Mouse (Mus musculus): ENCODE results near the gene Gstp2. TPM values are rescaled to one million over a fixed set of nuclear protein-coding genes. Genes with fewer than 3 reads are reported as not detected.
A peak's percentile ranks its signal among the peaks of the same experiment; 100 is the strongest.

Gene Gstp2
- polyA plus RNA-seq (2012; rRNA removed), result 47.4 and 87.8 TPM in 2 replicates

GRCm38 (mm10) chr19:4045966-4046865, at the start of gene Gstp2:
Gene Gstp2, minus strand, starts transcription at chr19:4046023.
- DNase-seq, result peak; percentile 79
- Histone ChIP-seq H3K4me3 (replicated peaks; ENCODE audit: extremely low read depth, low read depth, low read length) (no peak within 1 kb of the TSS), H3K4me1 (ENCODE audit: control insufficient read depth, insufficient read depth, low read length) (peaks cover 7% of the 10 kb centered on the region)
- peak; percentile 55; the same call in 1 of the 2 replicates for TF ChIP-seq POLR2A (IDR thresholded peaks at IDR 0.05; ENCODE audit: borderline replicate concordance, extremely low read depth, low read depth, low read length)
- TF ChIP-seq CTCF (IDR thresholded peaks at IDR 0.05; ENCODE audit: insufficient read depth, low read length), result peak; percentile 65
- 14% methylated on average over 16 of the region's 16 CpGs for WGBS

- DNase-seq, result no peak
- Histone ChIP-seq H3K4me1 (ENCODE audit: control insufficient read depth, insufficient read depth, low read length) (peaks cover 11% of the 10 kb centered on the region), H3K4me3 (replicated peaks; ENCODE audit: extremely low read depth, low read depth, low read length) (no peak overlapping the region)
- WGBS, result 73% methylated on average over 5 of the region's 5 CpGs
- TF ChIP-seq POLR2A (IDR thresholded peaks at IDR 0.05; ENCODE audit: borderline replicate concordance, extremely low read depth, low read depth, low read length) (no peak), CTCF (IDR thresholded peaks at IDR 0.05; ENCODE audit: insufficient read depth, low read length) (no peak)
Observed at GRCm38 (mm10) chr19:4094774-4095303, 49.0 kb upstream of the Gstp2 start.

- no peak overlapping the region for H3K4me3 ChIP-seq (replicated peaks; ENCODE audit: extremely low read depth, low read depth, low read length)
- DNase-seq, result no peak
- no peak for TF ChIP-seq POLR2A (IDR thresholded peaks at IDR 0.05; ENCODE audit: borderline replicate concordance, extremely low read depth, low read depth, low read length)
- no peak for TF ChIP-seq CTCF (IDR thresholded peaks at IDR 0.05; ENCODE audit: insufficient read depth, low read length)
- peaks cover 8% of the 10 kb centered on the region for H3K4me1 ChIP-seq (ENCODE audit: control insufficient read depth, insufficient read depth, low read length)
- 67% methylated on average over 3 of the region's 3 CpGs for WGBS
Observed at GRCm38 (mm10) chr19:4094348-4094747, 48.5 kb upstream of the Gstp2 start.

- no peak overlapping the region for H3K4me3 ChIP-seq (replicated peaks; ENCODE audit: extremely low read depth, low read depth, low read length)
- TF ChIP-seq CTCF (IDR thresholded peaks at IDR 0.05; ENCODE audit: insufficient read depth, low read length) (no peak), POLR2A (IDR thresholded peaks at IDR 0.05; ENCODE audit: borderline replicate concordance, extremely low read depth, low read depth, low read length) (no peak)
- peaks cover 6% of the 10 kb centered on the region for H3K4me1 ChIP-seq (ENCODE audit: control insufficient read depth, insufficient read depth, low read length)
- WGBS, result 41% methylated on average over 7 of the region's 7 CpGs
- DNase-seq, result no peak
Observed at GRCm38 (mm10) chr19:4093772-4094171, 47.9 kb upstream of the Gstp2 start.

GRCm38 (mm10) chr19:4092750-4093149, 46.9 kb upstream of the Gstp2 start:
- 78% methylated on average over 3 of the region's 3 CpGs for WGBS
- Histone ChIP-seq H3K4me1 (ENCODE audit: control insufficient read depth, insufficient read depth, low read length) (peaks cover 3% of the 10 kb centered on the region), H3K4me3 (replicated peaks; ENCODE audit: extremely low read depth, low read depth, low read length) (no peak overlapping the region)
- no peak for DNase-seq
- TF ChIP-seq CTCF (IDR thresholded peaks at IDR 0.05; ENCODE audit: insufficient read depth, low read length) (no peak), POLR2A (IDR thresholded peaks at IDR 0.05; ENCODE audit: borderline replicate concordance, extremely low read depth, low read depth, low read length) (no peak)

GRCm38 (mm10) chr19:4091383-4091782, 45.6 kb upstream of the Gstp2 start:
- TF ChIP-seq CTCF (IDR thresholded peaks at IDR 0.05; ENCODE audit: insufficient read depth, low read length) (no peak), POLR2A (IDR thresholded peaks at IDR 0.05; ENCODE audit: borderline replicate concordance, extremely low read depth, low read depth, low read length) (no peak)
- Histone ChIP-seq H3K4me3 (replicated peaks; ENCODE audit: extremely low read depth, low read depth, low read length) (no peak overlapping the region), H3K4me1 (ENCODE audit: control insufficient read depth, insufficient read depth, low read length) (no peaks in the 10 kb centered on the region; the same call in 1 of the 2 replicates)
- DNase-seq, result no peak
- WGBS, result 52% methylated on average over 2 of the region's 2 CpGs

- H3K4me3 ChIP-seq (replicated peaks; ENCODE audit: extremely low read depth, low read depth, low read length), result no peak overlapping the region
- 81% methylated on average over 3 of the region's 3 CpGs for whole genome bisulfite sequencing
- no peak for DNase-seq
- TF ChIP-seq CTCF (IDR thresholded peaks at IDR 0.05; ENCODE audit: insufficient read depth, low read length), result no peak
- no peaks in the 10 kb centered on the region for H3K4me1 ChIP-seq (ENCODE audit: control insufficient read depth, insufficient read depth, low read length)
Observed at GRCm38 (mm10) chr19:4090446-4090845, 44.6 kb upstream of the Gstp2 start.

- Histone ChIP-seq H3K4me1 (ENCODE audit: control insufficient read depth, insufficient read depth, low read length) (no peaks in the 10 kb centered on the region), H3K4me3 (replicated peaks; ENCODE audit: extremely low read depth, low read depth, low read length) (no peak overlapping the region)
- no peak for DNase-seq
- TF ChIP-seq CTCF (IDR thresholded peaks at IDR 0.05; ENCODE audit: insufficient read depth, low read length), result no peak
- TF ChIP-seq POLR2A (IDR thresholded peaks at IDR 0.05; ENCODE audit: borderline replicate concordance, extremely low read depth, low read depth, low read length), result no peak
- 73% methylated on average over 6 of the region's 6 CpGs for WGBS
Observed at GRCm38 (mm10) chr19:4089128-4089527, 43.3 kb upstream of the Gstp2 start.

GRCm38 (mm10) chr19:4088146-4088545, 42.3 kb upstream of the Gstp2 start:
- 35% methylated on average over 5 of the region's 5 CpGs for WGBS
- Histone ChIP-seq H3K4me3 (replicated peaks; ENCODE audit: extremely low read depth, low read depth, low read length) (no peak overlapping the region), H3K4me1 (ENCODE audit: control insufficient read depth, insufficient read depth, low read length) (no peaks in the 10 kb centered on the region)
- no peak for DNase-seq
- no peak for TF ChIP-seq CTCF (IDR thresholded peaks at IDR 0.05; ENCODE audit: insufficient read depth, low read length)
- TF ChIP-seq POLR2A (IDR thresholded peaks at IDR 0.05; ENCODE audit: borderline replicate concordance, extremely low read depth, low read depth, low read length), result no peak

GRCm38 (mm10) chr19:4087090-4087489, 41.3 kb upstream of the Gstp2 start:
- 79% methylated on average over 5 of the region's 5 CpGs for WGBS
- DNase-seq, result no peak
- TF ChIP-seq CTCF (IDR thresholded peaks at IDR 0.05; ENCODE audit: insufficient read depth, low read length) (no peak), POLR2A (IDR thresholded peaks at IDR 0.05; ENCODE audit: borderline replicate concordance, extremely low read depth, low read depth, low read length) (no peak)
- H3K4me3 ChIP-seq (replicated peaks; ENCODE audit: extremely low read depth, low read depth, low read length), result no peak overlapping the region
- H3K4me1 ChIP-seq (ENCODE audit: control insufficient read depth, insufficient read depth, low read length), result no peaks in the 10 kb centered on the region
